Mouse (Mus musculus) forebrain, embryonic 13.5 days (tissue): Measurements from ENCODE around the gene Galk1. TPM values are rescaled to one million over a fixed set of nuclear protein-coding genes. Genes with fewer than 3 reads are reported as not detected.

ENCODE experiments used
- ATAC-seq: fragments of 200-750 bp; cut with Nextera tagmentation; 2 replicates; pipeline ENCODE4 v1.8.0; 2017
- H3K27ac ChIP-seq: fragments of 300-500 bp; sonication (generic); 2 replicates; pipeline ENCODE4 v1.5.1; 2015; ENCODE audit warnings: inconsistent platforms, mild to moderate bottlenecking, moderate library complexity
- H3K27me3 ChIP-seq: fragments of 300-500 bp; sonication (generic); 2 replicates; pipeline ENCODE4 v1.6.1; 2015; ENCODE audit warnings: mild to moderate bottlenecking, inconsistent platforms
- H3K36me3 ChIP-seq: fragments of 300-500 bp; sonication (generic); 2 replicates; pipeline ENCODE4 v1.6.1; 2015; ENCODE audit warnings: mild to moderate bottlenecking, inconsistent platforms; ENCODE audit not compliant: poor library complexity, severe bottlenecking
- H3K4me1 ChIP-seq: fragments of 300-500 bp; sonication (generic); 2 replicates; pipeline ENCODE4 v1.6.1; 2015; ENCODE audit warnings: inconsistent platforms
- H3K4me2 ChIP-seq: fragments of 300-500 bp; sonication (generic); 2 replicates; pipeline ENCODE4 v1.6.1; 2015; ENCODE audit warnings: inconsistent platforms, mild to moderate bottlenecking, moderate library complexity
- H3K4me3 ChIP-seq: fragments of 300-500 bp; sonication (generic); 2 replicates; pipeline ENCODE4 v1.5.1; 2015; ENCODE audit warnings: mild to moderate bottlenecking, inconsistent platforms
- H3K9ac ChIP-seq: fragments of 300-500 bp; sonication (generic); 2 replicates; pipeline ENCODE4 v1.6.1; 2015; ENCODE audit warnings: mild to moderate bottlenecking, inconsistent platforms
- H3K9me3 ChIP-seq: fragments of 300-500 bp; sonication (generic); replicated peaks from 2 replicates; pipeline ENCODE4 v1.6.1; 2016; ENCODE audit warnings: inconsistent platforms
- WGBS: fragments of 180-500 bp; shearing (Covaris S2); methylation state at CpG from one replicate; pipeline ENCODE4 v1.1.7; 2015; 5-methylcytosine and 5-hydroxymethylcytosine counted together
- polyA plus RNA-seq: library from polyadenylated mRNA; unstranded; fragments of >200 nt; fragmentation: Nextera tagmentation; extraction: Ambion mirVana; gene quantifications from 2 replicates; pipeline ENCODE4 v1.2.1, GENCODE M21; 2015

The Galk1 gene
- polyA plus RNA-seq: 74.8 and 86.1 TPM in 2 replicates

DNA sequence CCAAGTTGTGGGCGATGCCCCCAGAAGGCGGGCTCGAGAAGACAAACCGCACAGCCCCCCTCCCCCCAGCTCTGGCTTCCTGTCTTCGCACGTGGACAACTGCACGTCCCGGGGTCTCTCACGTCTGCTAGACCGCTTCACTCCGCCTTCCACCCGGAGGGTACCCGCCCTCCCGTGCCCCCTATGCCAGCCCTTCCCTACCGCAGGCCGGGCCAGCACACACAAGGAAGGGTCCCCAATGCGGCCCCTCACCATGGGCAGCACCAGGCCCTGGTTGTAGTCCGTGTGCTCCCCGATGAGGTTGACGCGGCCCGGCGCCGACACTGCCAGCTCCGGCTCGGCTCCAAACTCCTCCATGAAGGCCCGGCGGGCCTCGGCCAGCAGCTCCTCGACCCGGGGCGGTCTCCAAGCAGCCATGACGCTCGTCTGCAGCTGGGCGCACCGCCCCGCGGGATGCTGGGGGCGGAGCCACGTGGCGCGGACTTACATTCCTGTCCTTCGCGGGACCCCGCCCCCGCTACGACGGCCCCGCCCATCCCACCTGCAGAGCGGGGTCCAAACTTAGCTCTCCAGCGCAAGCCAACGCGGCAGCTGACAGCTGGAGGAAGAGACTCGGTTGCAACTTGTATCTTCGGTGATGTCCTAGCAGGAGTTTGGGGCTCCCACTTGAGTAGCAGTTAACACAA lies at the start of gene Galk1:
Gene Galk1, minus strand, starts transcription at position 458 of the 686 bp plus-strand sequence.
- Histone ChIP-seq H3K36me3 (peaks cover 14% of the 10 kb centered on the region), H3K27ac (peak within 1 kb of the TSS; percentile 79), H3K27me3 (no peaks in the 10 kb centered on the region), H3K9ac (peak within 1 kb of the TSS; percentile 79), H3K4me1 (peaks cover 27% of the 10 kb centered on the region), H3K4me2 (peak within 1 kb of the TSS; percentile 87), H3K4me3 (peak within 1 kb of the TSS; percentile 62), H3K9me3 (no peaks in the 10 kb centered on the region)
- WGBS: under 1% methylated on average over 53 of the region's 55 CpGs
- ATAC-seq: peak; percentile 88

DNA sequence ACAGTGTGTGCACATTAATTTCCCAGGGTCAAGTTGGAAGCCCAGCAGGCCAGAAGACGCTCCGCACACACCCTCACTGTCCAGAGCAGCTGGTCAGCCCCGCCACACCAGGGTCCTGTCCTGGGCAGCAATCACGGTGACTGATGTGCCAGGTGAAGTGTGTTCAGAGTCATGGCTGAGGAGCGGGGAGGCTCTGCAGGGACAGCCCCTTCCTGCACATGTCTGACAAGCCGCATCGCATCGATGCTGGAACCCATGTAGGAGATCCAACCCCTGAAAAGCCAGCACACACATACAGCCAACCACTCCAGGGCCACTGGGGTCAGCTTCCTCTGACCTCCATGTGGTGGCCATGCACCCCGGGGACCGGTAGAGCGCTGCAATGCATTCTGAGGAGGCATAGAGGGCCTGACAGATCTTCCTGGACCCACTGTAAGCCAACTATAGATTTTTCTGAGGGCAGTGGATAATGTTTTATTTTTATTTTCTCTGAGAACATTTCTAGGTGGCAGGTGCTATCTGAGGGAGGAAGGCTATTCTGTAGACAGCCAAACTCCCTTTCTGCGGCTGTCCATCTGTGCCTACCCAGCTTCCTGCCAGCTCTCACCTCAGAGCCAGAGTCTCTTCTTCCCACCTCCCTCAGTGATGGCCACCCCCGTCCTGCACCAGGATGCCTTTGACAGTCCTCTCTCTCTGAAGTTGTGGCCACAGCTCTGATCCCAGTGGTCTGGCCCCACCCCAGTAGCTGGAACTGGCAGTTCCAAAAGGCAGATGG lies 49.3 kb upstream of the Galk1 start:
- Histone ChIP-seq H3K4me1 (0 out of 2 replicates have a peak, but pooled peaks cover 5% of the 10 kb centered on the region), H3K27me3 (no peaks in the 10 kb centered on the region), H3K4me2 (no peak overlapping the region), H3K9me3 (no peaks in the 10 kb centered on the region), H3K4me3 (no peak overlapping the region), H3K9ac (no peak overlapping the region), H3K36me3 (peaks cover 58% of the 10 kb centered on the region), H3K27ac (0 out of 2 replicates have a peak overlapping the region, but pooled peaks have one; percentile 16)
- WGBS: 90% methylated on average over 13 of the region's 13 CpGs
- ATAC-seq: no peak

DNA sequence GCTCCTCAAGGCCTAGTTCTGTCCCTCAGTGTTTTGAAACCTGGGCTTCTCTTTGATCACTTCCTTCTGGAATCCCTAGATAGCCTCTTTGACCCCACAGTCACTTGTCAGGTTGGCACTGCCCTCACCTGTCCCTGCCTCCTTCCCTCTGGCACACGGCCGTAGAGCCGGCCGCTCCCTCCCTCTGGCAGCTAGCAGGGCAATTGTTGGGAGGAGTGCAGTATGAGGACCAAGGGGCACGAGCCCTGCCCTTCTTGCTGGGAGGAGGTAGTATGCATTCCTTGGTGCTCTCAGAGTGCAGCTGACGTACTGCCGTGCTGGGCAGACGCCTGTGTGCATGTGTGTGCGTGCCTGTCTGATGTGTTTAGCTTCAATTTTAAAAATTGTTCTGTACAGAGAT lies 48.1 kb upstream of the Galk1 start:
- Histone ChIP-seq H3K9ac (no peak overlapping the region; the same call in 1 of the 2 replicates), H3K4me1 (0 out of 2 replicates have a peak, but pooled peaks cover 5% of the 10 kb centered on the region), H3K9me3 (no peaks in the 10 kb centered on the region), H3K27ac (no peak overlapping the region), H3K36me3 (peaks cover 70% of the 10 kb centered on the region), H3K27me3 (no peaks in the 10 kb centered on the region), H3K4me3 (no peak overlapping the region), H3K4me2 (no peak overlapping the region)
- 89% methylated on average over 9 of the region's 9 CpGs for whole genome bisulfite sequencing
- ATAC-seq: no peak

DNA sequence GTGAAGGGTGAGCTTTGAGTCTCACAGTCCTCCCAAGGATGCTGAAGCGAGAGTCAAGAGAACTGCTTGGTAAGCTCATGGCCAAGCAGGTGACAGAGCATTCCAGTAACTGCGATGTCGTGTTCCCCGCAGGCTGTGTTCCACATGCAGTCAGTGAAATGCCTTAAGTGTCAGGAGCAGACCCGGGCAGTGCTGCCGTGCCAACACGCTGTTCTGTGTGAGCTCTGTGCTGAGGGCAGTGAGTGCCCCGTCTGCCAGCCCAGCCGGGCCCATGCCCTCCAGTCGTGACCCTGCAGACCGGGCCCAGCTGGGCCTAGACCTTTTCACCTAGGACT lies 47.1 kb upstream of the Galk1 start:
- 94% methylated on average over 11 of the region's 11 CpGs for WGBS
- H3K27ac ChIP-seq: no peak overlapping the region
- no peaks in the 10 kb centered on the region for H3K9me3 ChIP-seq
- H3K4me2 ChIP-seq: no peak overlapping the region
- H3K27me3 ChIP-seq: no peaks in the 10 kb centered on the region
- H3K4me1 ChIP-seq: 0 out of 2 replicates have a peak, but pooled peaks cover 5% of the 10 kb centered on the region
- H3K36me3 ChIP-seq: peaks cover 80% of the 10 kb centered on the region
- H3K9ac ChIP-seq: no peak overlapping the region
- ATAC-seq: no peak
- H3K4me3 ChIP-seq: no peak overlapping the region

DNA sequence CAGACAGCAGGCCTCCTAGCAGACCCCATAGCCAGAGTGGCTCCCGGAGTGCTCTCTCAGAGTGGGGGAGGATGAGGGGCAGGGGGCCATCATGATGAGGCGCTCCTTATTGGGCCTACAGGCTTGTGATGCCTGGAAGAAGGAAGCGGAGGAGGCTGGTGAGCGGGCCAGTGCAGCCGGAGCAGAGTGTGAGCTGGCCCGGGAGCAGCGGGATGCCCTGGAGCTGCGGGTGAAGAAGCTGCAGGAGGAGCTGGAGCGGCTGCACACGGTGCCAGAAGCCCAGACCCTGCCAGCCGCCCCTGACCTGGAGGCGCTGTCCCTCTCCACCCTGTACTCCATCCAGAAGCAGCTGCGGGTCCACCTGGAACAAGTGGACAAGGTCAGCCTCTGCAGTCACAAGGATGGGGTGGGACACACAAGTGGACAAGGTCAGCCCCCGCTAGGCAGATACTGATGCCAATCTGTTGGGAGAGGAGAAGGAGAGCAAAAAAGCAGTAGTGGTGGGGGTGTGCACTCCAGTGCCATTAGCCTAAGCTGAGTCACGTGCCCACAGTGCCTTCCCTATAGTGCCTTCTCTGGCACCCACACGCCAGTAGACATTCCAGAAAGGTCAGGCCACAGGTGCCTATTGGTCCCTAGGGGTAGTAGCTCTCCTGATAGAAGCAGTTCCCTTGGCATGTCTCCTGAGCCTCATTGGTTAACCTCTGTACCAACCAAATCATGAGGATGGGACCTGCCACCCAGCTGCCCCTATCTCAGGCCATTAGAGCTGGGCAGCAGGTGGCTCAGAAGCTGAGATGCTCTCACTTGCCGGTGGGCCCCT lies 46.6 kb upstream of the Galk1 start:
- ATAC-seq: no peak
- no peaks in the 10 kb centered on the region for H3K27me3 ChIP-seq
- H3K4me2 ChIP-seq: no peak overlapping the region
- H3K9ac ChIP-seq: no peak overlapping the region
- H3K4me3 ChIP-seq: no peak overlapping the region
- H3K27ac ChIP-seq: no peak overlapping the region
- H3K36me3 ChIP-seq: peaks cover 85% of the 10 kb centered on the region
- H3K4me1 ChIP-seq: 0 out of 2 replicates have a peak, but pooled peaks cover 5% of the 10 kb centered on the region
- no peaks in the 10 kb centered on the region for H3K9me3 ChIP-seq
- WGBS: 92% methylated on average over 17 of the region's 17 CpGs

DNA sequence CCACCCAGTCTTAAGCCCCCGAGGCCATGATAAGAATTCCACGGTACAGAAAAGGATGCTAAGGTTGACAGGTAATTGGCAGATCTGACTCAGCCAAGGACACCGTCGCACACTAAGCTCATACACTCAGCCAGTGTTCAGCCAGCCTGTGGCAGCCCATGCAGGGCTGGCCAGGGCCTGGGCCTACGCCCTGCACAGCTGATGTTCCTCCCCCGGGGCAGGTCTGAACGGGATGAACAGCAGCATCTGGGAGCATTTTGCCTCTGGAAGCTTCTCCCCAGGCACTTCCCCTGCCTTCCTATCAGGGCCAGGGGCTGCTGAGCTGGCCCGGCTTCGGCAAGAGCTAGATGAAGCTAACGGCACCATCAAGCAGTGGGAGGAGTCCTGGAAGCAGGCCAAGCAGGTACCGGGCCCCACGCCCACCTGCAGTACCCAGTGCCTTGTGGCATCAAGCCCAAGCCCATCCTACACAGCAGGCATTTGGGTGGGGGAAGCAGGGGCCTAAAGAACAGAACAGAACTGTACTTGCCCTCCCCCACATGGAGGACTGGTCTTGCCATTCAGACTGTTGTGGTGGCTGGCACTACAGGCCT lies 45.6 kb upstream of the Galk1 start:
- no peak for ATAC-seq
- WGBS: 85% methylated on average over 12 of the region's 12 CpGs
- Histone ChIP-seq H3K4me2 (no peak overlapping the region), H3K27ac (no peak overlapping the region), H3K4me1 (0 out of 2 replicates have a peak, but pooled peaks cover 5% of the 10 kb centered on the region), H3K36me3 (peaks cover 95% of the 10 kb centered on the region), H3K27me3 (no peaks in the 10 kb centered on the region), H3K4me3 (no peak overlapping the region), H3K9ac (no peak overlapping the region), H3K9me3 (no peaks in the 10 kb centered on the region)

DNA sequence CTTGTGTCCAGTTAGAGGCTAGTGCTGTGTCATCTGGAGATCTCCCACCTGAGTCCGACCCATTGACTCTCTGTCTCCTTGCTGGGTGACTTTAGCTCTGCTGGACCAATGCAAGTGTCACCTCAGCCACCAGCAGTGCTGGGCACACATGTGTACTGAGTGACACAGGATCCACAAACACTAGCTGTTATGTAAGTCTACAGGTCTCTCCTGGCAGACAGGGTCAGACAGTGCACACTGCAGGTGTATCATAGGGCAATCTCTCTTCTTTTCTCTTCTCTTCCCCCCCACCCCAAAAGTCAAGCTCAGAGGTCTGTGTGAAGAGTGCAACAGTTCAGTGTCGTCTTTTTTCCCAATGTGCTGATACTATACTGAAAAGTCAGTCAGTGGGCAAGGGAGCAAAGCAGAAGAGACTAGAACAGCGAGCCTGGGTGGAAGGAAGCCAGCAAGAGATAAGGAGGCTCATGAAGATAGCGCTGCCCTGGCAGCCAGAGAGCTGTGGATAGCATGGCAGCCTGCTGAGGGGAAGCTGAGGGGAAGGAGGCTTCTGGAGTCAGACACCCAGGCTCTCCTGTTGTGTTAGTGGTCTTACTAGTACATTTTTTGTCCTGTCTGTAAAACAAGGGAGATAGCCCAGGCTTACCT lies 44.8 kb upstream of the Galk1 start:
- no peak overlapping the region for H3K27ac ChIP-seq
- no peaks in the 10 kb centered on the region for H3K9me3 ChIP-seq
- H3K36me3 ChIP-seq: peaks cover 100% of the 10 kb centered on the region
- no peak overlapping the region for H3K4me2 ChIP-seq
- no peak overlapping the region for H3K9ac ChIP-seq
- WGBS: 89% methylated on average over 4 of the region's 4 CpGs
- no peaks in the 10 kb centered on the region for H3K27me3 ChIP-seq
- ATAC-seq: no peak
- no peak overlapping the region for H3K4me3 ChIP-seq
- H3K4me1 ChIP-seq: 0 out of 2 replicates have a peak, but pooled peaks cover 3% of the 10 kb centered on the region

DNA sequence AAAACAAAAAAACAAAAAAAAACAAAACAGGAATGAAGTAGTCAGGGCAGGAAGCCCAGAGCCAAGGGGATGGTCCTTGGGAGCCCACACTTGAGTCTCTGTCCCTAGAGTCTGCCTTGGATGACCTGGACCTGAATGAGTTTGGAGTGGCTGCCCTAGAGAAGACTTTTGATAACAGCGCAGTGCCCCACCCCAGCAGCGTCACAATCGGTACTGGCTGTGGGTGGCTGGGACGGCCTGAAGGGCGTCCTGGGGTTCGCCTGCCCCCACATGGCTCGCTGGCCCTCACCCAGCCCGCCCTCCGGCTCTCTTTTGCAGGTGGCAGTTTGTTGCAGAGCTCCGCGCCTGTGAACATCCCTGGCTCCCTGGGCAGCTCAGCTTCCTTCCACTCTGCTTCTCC lies 43.4 kb upstream of the Galk1 start:
- Histone ChIP-seq H3K36me3 (peaks cover 99% of the 10 kb centered on the region), H3K9me3 (no peaks in the 10 kb centered on the region), H3K4me1 (no peaks in the 10 kb centered on the region), H3K27me3 (no peaks in the 10 kb centered on the region), H3K4me3 (no peak overlapping the region), H3K9ac (no peak overlapping the region), H3K27ac (no peak overlapping the region), H3K4me2 (no peak overlapping the region)
- WGBS: 95% methylated on average over 11 of the region's 11 CpGs
- no peak for ATAC-seq

DNA sequence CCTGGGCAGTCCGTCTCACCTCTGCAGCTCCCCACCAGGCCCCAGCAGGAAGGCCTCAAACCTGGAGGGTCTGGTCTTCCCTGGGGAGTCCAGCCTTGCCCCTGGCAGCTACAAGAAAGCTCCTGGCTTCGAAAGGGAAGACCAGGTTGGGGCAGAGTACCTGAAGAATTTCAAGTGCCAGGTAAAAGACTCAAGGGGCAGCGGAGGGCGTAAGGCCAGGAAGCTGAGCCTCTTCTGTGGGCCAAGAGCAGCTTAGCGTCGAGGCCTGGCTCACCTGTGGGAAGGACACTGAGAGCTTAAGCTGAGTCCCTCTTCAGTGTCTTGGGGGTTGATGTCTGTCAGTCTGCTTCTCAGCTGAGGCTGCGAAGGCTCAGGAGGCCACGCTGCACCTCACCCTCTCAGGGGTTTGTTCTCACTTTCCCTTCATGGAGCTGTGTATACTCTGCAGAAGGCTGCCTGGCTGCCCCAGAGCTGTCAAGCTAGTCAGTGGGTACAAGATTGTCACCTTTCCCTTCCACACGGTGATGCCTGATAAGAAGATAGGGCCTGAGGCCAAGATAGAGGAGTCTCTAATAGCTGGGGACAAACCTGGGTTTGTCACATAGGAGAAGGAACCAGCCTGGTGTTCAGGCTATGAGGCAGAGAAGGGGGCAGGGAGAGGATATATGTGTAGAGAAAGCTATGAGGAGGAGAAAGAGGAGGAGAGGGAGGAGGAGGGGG lies 41.2 kb upstream of the Galk1 start:
- WGBS: 93% methylated on average over 9 of the region's 9 CpGs
- Histone ChIP-seq H3K36me3 (peaks cover 99% of the 10 kb centered on the region), H3K4me2 (no peak overlapping the region), H3K27ac (no peak overlapping the region), H3K4me1 (no peaks in the 10 kb centered on the region), H3K9me3 (no peaks in the 10 kb centered on the region), H3K9ac (no peak overlapping the region), H3K4me3 (no peak overlapping the region), H3K27me3 (no peaks in the 10 kb centered on the region)
- no peak for ATAC-seq

DNA sequence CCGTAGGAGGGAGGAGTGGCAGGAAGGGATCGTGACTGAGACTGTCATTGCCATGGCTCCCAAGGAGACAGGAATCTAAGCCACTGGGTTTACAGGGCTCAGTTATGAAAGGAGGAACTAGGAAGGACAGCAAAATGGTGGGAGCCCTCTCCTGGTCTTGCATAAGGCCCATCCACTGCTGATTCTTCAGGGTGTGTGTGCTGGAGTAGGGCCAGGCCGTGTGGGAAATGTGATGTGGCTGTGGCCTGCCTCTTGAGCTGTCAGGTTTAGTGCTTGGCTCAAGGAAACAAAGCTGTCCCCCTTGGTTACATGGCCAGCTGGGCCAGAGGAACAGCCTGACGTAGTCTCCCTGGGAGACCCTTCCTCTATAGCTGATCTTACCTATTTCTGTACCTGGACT lies 37.7 kb upstream of the Galk1 start:
- no peak overlapping the region for H3K4me3 ChIP-seq
- H3K9me3 ChIP-seq: no peaks in the 10 kb centered on the region
- 86% methylated on average over 4 of the region's 4 CpGs for WGBS
- H3K4me1 ChIP-seq: no peaks in the 10 kb centered on the region
- no peak overlapping the region for H3K27ac ChIP-seq
- H3K36me3 ChIP-seq: peaks cover 96% of the 10 kb centered on the region
- ATAC-seq: no peak
- no peaks in the 10 kb centered on the region for H3K27me3 ChIP-seq
- no peak overlapping the region for H3K4me2 ChIP-seq
- H3K9ac ChIP-seq: no peak overlapping the region

DNA sequence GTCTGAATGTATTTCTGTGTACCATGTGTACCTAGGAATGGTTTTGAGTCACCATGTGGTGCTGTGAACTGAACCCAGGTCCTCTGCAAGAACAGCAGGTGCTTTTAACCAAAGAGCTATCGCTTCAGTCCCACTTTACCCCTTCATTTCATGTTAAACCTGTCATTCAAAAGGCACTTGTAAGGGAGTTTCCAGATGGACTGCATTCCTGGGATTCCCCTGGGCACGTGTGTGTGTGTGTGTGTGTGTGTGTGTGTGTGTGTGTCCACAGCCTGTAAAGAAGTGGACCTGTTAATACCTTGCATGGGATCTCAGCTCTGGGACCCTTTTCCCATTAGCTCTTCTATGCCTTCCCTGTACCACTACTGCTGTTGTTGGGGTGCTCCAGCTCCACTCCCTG lies 37.1 kb upstream of the Galk1 start:
- no peaks in the 10 kb centered on the region for H3K4me1 ChIP-seq
- H3K36me3 ChIP-seq: peaks cover 96% of the 10 kb centered on the region
- 94% methylated on average over 2 of the region's 2 CpGs for WGBS
- H3K4me2 ChIP-seq: no peak overlapping the region
- no peak overlapping the region for H3K9ac ChIP-seq
- no peaks in the 10 kb centered on the region for H3K9me3 ChIP-seq
- no peak overlapping the region for H3K4me3 ChIP-seq
- no peak overlapping the region for H3K27ac ChIP-seq
- no peaks in the 10 kb centered on the region for H3K27me3 ChIP-seq
- no peak for ATAC-seq
